Mouse (Mus musculus) intestine, postnatal 0 days (tissue): ENCODE data around the gene Aarsd1. TPM values are rescaled to one million over a fixed set of nuclear protein-coding genes. Genes with fewer than 3 reads are reported as not detected.
A peak's percentile ranks its signal among the peaks of the same experiment; 100 is the strongest.
"Not testable (repeated sequence)": the region's sequence is repeated elsewhere in the genome, so short reads cannot be mapped to it uniquely, and the experiment has no call there.

Experiments
- ATAC-seq: fragments of 200-750 bp; cut with Nextera tagmentation; 2 replicates; pipeline ENCODE4 v1.8.0; 2017; ENCODE audit warnings: mild to moderate bottlenecking, moderate TSS enrichment, moderate library complexity
- H3K27ac ChIP-seq: fragments of 300-500 bp; sonication (generic); 2 replicates; pipeline ENCODE4 v1.5.1; 2014; ENCODE audit warnings: mild to moderate bottlenecking, low read depth, low read length, moderate library complexity
- H3K27me3 ChIP-seq: fragments of 300-500 bp; sonication (generic); replicated peaks from 2 replicates; pipeline ENCODE4 v1.6.1; 2014; ENCODE audit warnings: low read length, mixed read lengths; ENCODE audit not compliant: control insufficient read depth, insufficient read depth
- H3K36me3 ChIP-seq: fragments of 300-500 bp; sonication (generic); 2 replicates; pipeline ENCODE4 v1.6.1; 2014; ENCODE audit warnings: mild to moderate bottlenecking, moderate library complexity; ENCODE audit not compliant: control insufficient read depth, insufficient read depth
- H3K4me1 ChIP-seq: fragments of 300-500 bp; sonication (generic); replicated peaks from 2 replicates; pipeline ENCODE4 v1.6.1; 2014; ENCODE audit warnings: antibody characterized with exemption, low read length, mixed read lengths; ENCODE audit not compliant: control insufficient read depth, insufficient read depth
- H3K4me2 ChIP-seq: fragments of 300-500 bp; sonication (generic); replicated peaks from 2 replicates; pipeline ENCODE4 v1.6.1; 2014; ENCODE audit warnings: low read depth, mild to moderate bottlenecking, moderate library complexity
- H3K4me3 ChIP-seq: fragments of 300-500 bp; sonication (generic); 2 replicates; pipeline ENCODE4 v1.5.1; 2014; ENCODE audit warnings: low read depth, low read length
- H3K9ac ChIP-seq: fragments of 300-500 bp; sonication (generic); 2 replicates; pipeline ENCODE4 v1.6.1; 2014; ENCODE audit warnings: mild to moderate bottlenecking, low read depth, low read length
- H3K9me3 ChIP-seq: fragments of 300-500 bp; sonication (generic); 2 replicates; pipeline ENCODE4 v1.6.1; 2016; ENCODE audit warnings: mixed run types; ENCODE audit not compliant: control insufficient read depth
- CTCF ChIP-seq: sonication (generic); IDR thresholded peaks from 2 replicates; pipeline ENCODE4 v1.5.1; 2016; ENCODE audit warnings: low read depth, mild to moderate bottlenecking, control low read depth, antibody characterized with exemption, moderate library complexity
- WGBS: fragments of 180-500 bp; shearing (Covaris S2); extraction: QIAGEN DNeasy Blood & Tissue Kit; methylation state at CpG from one replicate; pipeline ENCODE4 v1.1.7; 2014; 5-methylcytosine and 5-hydroxymethylcytosine counted together
- polyA plus RNA-seq: library from polyadenylated mRNA; unstranded; fragments of >200 nt; fragmentation: Nextera tagmentation; extraction: Ambion mirVana; gene quantifications from 2 replicates; pipeline ENCODE4 v1.2.1, GENCODE M21; 2015

Gene Aarsd1
- polyA plus RNA-seq, 1 experiment from 2014 or later, result 27.0 TPM

DNA sequence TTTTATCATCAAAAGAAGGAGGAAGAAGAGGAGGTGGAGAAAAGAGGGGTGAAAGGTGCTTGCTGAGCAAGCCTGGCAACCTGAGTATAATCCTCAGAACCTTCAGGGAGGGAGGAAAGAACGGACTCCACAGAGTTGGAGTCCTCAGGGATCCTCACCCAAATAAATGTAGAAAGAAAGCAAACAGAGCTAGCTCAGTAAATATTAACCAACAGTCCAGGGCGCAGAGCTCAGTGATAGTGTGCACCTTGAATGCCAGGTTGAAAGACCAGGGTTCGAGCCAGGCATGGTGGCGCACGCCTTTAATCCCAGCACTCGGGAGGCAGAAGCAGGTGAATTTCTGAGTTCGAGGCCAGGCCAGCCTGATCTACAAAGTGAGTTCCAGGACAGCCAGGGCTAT lies 38.2 kb upstream of the Aarsd1 start:
- no peak for ATAC-seq
- Histone ChIP-seq H3K9ac (no peak overlapping the region), H3K4me1 (no peaks in the 10 kb centered on the region), H3K36me3 (peaks cover 51% of the 10 kb centered on the region), H3K4me3 (no peak overlapping the region), H3K27ac (no peak overlapping the region), H3K27me3 (no peaks in the 10 kb centered on the region), H3K9me3 (no peaks in the 10 kb centered on the region), H3K4me2 (no peak overlapping the region)
- 53% methylated on average over 7 of the region's 7 CpGs for WGBS
- no peak for TF ChIP-seq CTCF

DNA sequence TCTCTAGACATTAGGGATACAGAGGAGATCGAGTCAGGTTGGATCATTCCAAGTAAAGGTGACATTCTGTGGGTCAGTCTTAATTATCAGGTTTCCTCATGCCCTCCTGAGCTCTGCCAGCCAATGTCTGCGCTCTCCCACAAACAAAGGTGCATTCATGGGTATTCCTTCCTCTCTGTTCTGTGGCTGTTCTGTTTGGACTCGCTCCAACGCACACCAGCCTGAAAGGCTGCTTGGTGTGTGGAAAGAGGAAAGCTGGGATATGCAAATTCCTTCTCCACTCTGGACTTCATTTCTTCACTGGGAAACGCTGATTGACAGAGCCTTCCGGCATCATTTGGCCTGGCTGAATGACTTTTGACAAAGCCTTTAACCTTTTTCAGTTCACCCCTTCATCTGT lies 37.3 kb upstream of the Aarsd1 start:
- Histone ChIP-seq H3K4me1 (no peaks in the 10 kb centered on the region), H3K9ac (no peak overlapping the region), H3K36me3 (peaks cover 42% of the 10 kb centered on the region), H3K27ac (no peak overlapping the region), H3K4me3 (no peak overlapping the region), H3K4me2 (no peak overlapping the region), H3K9me3 (no peaks in the 10 kb centered on the region), H3K27me3 (no peaks in the 10 kb centered on the region)
- ATAC-seq, result no peak
- TF ChIP-seq CTCF, result no peak
- WGBS, result 62% methylated on average over 6 of the region's 6 CpGs

DNA sequence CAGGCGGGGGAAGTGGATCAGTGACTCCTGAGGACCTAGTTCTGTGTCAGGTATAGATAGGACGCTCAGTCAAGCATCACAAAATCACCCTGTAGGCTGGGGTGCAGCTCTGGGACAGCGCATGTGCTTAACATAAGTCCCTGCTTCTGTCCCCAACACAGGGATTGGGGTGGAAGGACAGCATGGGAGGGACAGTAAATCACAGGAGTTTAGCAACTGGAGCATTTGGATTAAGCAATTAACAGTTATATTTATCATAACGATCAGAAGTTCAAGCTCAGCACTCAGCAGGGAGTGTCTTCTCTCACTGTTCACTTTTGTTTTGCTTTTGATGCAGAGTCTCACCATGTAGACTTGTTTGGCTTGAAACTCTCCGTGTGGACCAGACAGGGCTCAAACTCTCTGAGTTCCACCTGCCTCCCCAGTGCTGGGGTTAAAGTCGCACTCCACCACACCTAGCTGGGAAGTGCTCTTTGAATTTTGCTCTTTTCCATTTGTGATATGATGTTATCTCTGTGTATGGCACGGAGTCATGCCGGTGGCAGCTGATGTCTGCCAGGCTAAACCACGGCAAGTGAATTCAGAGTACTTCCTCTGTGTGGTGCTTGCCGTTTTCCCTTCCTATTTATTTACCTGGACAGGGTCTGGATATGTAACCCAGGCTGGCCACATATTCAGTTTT lies 34.8 kb upstream of the Aarsd1 start:
- peak overlapping the region; percentile 51 for H3K27ac ChIP-seq
- no peaks in the 10 kb centered on the region for H3K27me3 ChIP-seq
- H3K9me3 ChIP-seq, result no peaks in the 10 kb centered on the region
- H3K9ac ChIP-seq, result no peak overlapping the region
- H3K4me1 ChIP-seq, result 0 out of 2 replicates have a peak, but pooled peaks cover 5% of the 10 kb centered on the region
- peak overlapping the region; percentile 51 for H3K4me2 ChIP-seq
- no peak overlapping the region for H3K4me3 ChIP-seq
- peak; percentile 62 for ATAC-seq
- peaks cover 17% of the 10 kb centered on the region for H3K36me3 ChIP-seq
- TF ChIP-seq CTCF, result no peak
- WGBS, result 49% methylated on average over 10 of the region's 10 CpGs

DNA sequence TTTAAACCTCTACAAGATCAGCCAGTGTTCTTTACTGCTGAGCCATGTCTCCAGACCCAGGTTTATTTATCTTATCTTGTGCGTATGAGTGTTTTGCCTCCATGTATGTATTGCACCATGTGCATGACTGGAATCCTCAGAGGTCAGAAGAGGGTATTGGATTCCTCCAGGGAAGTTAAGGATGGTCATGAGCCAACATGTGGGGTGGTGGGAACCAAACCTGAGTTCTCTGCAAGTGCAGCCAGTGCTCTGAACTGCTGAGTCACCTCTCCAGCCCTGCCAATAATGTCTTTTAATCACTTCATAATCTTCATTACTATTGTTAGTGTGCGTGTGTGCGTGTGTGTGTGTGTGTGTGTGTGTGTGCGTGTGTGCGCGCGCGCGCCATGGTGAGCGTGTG lies 34.1 kb upstream of the Aarsd1 start:
- TF ChIP-seq CTCF, result no peak
- Histone ChIP-seq H3K27ac (peak overlapping the region; percentile 51; the same call in 1 of the 2 replicates), H3K4me2 (peak overlapping the region; percentile 51), H3K4me1 (0 out of 2 replicates have a peak, but pooled peaks cover 5% of the 10 kb centered on the region), H3K36me3 (peaks cover 14% of the 10 kb centered on the region; the same call in 1 of the 2 replicates), H3K27me3 (no peaks in the 10 kb centered on the region), H3K9ac (no peak overlapping the region), H3K9me3 (no peaks in the 10 kb centered on the region), H3K4me3 (no peak overlapping the region)
- WGBS, result 74% methylated on average over 10 of the region's 10 CpGs
- ATAC-seq, result no peak

DNA sequence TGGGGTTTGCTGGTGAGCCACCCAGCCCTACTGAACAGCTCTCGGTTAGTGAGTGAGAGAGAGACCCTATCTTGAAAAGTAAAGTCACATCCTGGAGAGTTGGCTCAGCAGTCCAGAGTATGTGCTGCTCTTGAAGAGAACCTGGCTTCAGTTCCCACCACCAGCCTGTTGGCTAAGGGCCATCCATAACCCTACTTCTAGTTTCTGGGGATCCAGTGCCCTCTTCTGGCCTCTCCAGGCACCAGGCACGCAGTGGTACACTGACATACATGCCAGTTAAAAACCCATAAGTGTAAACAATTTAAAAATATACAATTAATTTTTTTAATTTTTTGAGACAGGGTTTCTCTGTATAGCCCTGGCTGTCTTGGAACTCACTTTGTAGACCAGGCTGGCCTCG lies 33.0 kb upstream of the Aarsd1 start:
- 0 out of 2 replicates have a peak, but pooled peaks cover 5% of the 10 kb centered on the region for H3K4me1 ChIP-seq
- no peak overlapping the region for H3K4me3 ChIP-seq
- 88% methylated on average over 3 of the region's 3 CpGs for WGBS
- no peaks in the 10 kb centered on the region for H3K9me3 ChIP-seq
- H3K27me3 ChIP-seq, result no peaks in the 10 kb centered on the region
- peaks cover 12% of the 10 kb centered on the region; the same call in 1 of the 2 replicates for H3K36me3 ChIP-seq
- no peak for ATAC-seq
- H3K27ac ChIP-seq, result no peak overlapping the region
- peak; percentile 56 for TF ChIP-seq CTCF
- no peak overlapping the region for H3K4me2 ChIP-seq
- no peak overlapping the region for H3K9ac ChIP-seq

DNA sequence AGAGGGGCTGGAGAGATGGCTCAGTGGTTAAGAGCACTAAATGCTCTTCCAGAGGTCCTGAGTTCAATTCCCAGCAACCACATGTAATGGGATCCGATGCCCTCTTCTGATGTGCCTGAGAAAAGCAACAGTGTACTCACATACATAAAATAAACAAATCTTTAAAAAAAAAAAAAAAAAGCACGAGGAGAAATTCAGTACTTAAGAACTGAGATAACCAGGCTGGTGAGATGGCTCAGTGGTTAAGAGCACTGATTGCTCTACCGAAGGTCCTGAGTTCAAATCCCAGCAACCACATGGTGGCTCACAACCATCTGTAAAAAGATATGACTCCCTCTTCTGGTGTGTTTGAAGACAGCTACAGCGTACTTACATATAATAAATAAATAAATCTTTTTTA lies 32.2 kb upstream of the Aarsd1 start:
- WGBS, result 76% methylated on average over 4 of the region's 4 CpGs
- Histone ChIP-seq H3K9ac (peak overlapping the region; percentile 45; the same call in 1 of the 2 replicates), H3K36me3 (peaks cover 18% of the 10 kb centered on the region), H3K4me3 (0 out of 2 replicates have a peak overlapping the region, but pooled peaks have one; percentile 58), H3K4me2 (peak overlapping the region; percentile 66)
- H3K9me3 ChIP-seq, H3K27me3 ChIP-seq, H3K27ac ChIP-seq, H3K4me1 ChIP-seq, ATAC-seq: not testable (repeated sequence)
